Mouse (Mus musculus) heart, embryonic 13.5 days (tissue): ENCODE measurements around the gene Rrp7a. TPM values are rescaled to one million over a fixed set of nuclear protein-coding genes. Genes with fewer than 3 reads are reported as not detected.
"Not testable (repeated sequence)": the region's sequence is repeated elsewhere in the genome, so short reads cannot be mapped to it uniquely, and the experiment has no call there.

Source experiments
- ATAC-seq: fragments of 200-750 bp; cut with Nextera tagmentation; 2 replicates; pipeline ENCODE4 v1.8.0; 2017; ENCODE audit warnings: moderate TSS enrichment; ENCODE audit not compliant: insufficient number of reproducible peaks, low FRiP score, low TSS enrichment; ENCODE audit errors: extremely low read depth
- H3K27ac ChIP-seq: fragments of 300-500 bp; sonication (generic); replicated peaks from 2 replicates; pipeline ENCODE4 v1.5.1; 2015; ENCODE audit warnings: moderate library complexity, mild to moderate bottlenecking, inconsistent platforms
- H3K27me3 ChIP-seq: fragments of 300-500 bp; sonication (generic); replicated peaks from 2 replicates; pipeline ENCODE4 v1.6.1; 2015; ENCODE audit warnings: mild to moderate bottlenecking, inconsistent platforms
- H3K36me3 ChIP-seq: fragments of 300-500 bp; sonication (generic); 2 replicates; pipeline ENCODE4 v1.6.1; 2015; ENCODE audit warnings: mild to moderate bottlenecking, inconsistent platforms
- H3K4me1 ChIP-seq: fragments of 300-500 bp; sonication (generic); 2 replicates; pipeline ENCODE4 v1.6.1; 2015; ENCODE audit warnings: inconsistent platforms
- H3K4me2 ChIP-seq: fragments of 300-500 bp; sonication (generic); 2 replicates; pipeline ENCODE4 v1.6.1; 2015; ENCODE audit warnings: inconsistent platforms, mild to moderate bottlenecking, moderate library complexity
- H3K4me3 ChIP-seq: fragments of 300-500 bp; sonication (generic); 2 replicates; pipeline ENCODE4 v1.5.1; 2015; ENCODE audit warnings: moderate library complexity, mild to moderate bottlenecking, inconsistent platforms
- H3K9ac ChIP-seq: fragments of 300-500 bp; sonication (generic); 2 replicates; pipeline ENCODE4 v1.6.1; 2015; ENCODE audit warnings: inconsistent platforms, mild to moderate bottlenecking, moderate library complexity
- H3K9me3 ChIP-seq: fragments of 300-500 bp; sonication (generic); 2 replicates; pipeline ENCODE4 v1.6.1; 2016; ENCODE audit warnings: inconsistent platforms
- WGBS: fragments of 180-500 bp; shearing (Covaris S2); methylation state at CpG from one replicate; pipeline ENCODE4 v1.1.7; 2015; ENCODE audit warnings: mixed read lengths; 5-methylcytosine and 5-hydroxymethylcytosine counted together
- polyA plus RNA-seq: library from polyadenylated mRNA; unstranded; fragments of >200 nt; fragmentation: Nextera tagmentation; extraction: Ambion mirVana; gene quantifications from 2 replicates; pipeline ENCODE4 v1.2.1, GENCODE M21; 2015

Gene Rrp7a
- polyA plus RNA-seq, 1 experiment from 2014 or later: 41.1 TPM

- no peak overlapping the region for H3K27ac ChIP-seq
- no peak overlapping the region for H3K9ac ChIP-seq
- no peak overlapping the region for H3K4me3 ChIP-seq
- 91% methylated on average over 7 of the region's 7 CpGs for WGBS
- H3K36me3 ChIP-seq: peaks cover 97% of the 10 kb centered on the region
- no peak overlapping the region for H3K4me2 ChIP-seq
- no peak for ATAC-seq
- H3K4me1 ChIP-seq: no peaks in the 10 kb centered on the region
- no peaks in the 10 kb centered on the region for H3K27me3 ChIP-seq
- H3K9me3 ChIP-seq: no peaks in the 10 kb centered on the region
These were observed 7.1 kb upstream of the Rrp7a start for GRCm38 (mm10) chr15:83129530-83130231.

GRCm38 (mm10) chr15:83127037-83127436 is 4.4 kb upstream of the Rrp7a start:
- not testable (repeated sequence) for H3K27ac ChIP-seq, ATAC-seq, H3K27me3 ChIP-seq, H3K4me2 ChIP-seq, H3K4me3 ChIP-seq, H3K9ac ChIP-seq, H3K4me1 ChIP-seq, H3K9me3 ChIP-seq
- 84% methylated on average over 3 of the region's 3 CpGs for WGBS
- peaks cover 74% of the 10 kb centered on the region for H3K36me3 ChIP-seq

GRCm38 (mm10) chr15:83126582-83126981 is 4.0 kb upstream of the Rrp7a start:
- peaks cover 69% of the 10 kb centered on the region for H3K36me3 ChIP-seq
- H3K4me1 ChIP-seq: peaks cover 6% of the 10 kb centered on the region
- no peak for ATAC-seq
- no peaks in the 10 kb centered on the region for H3K9me3 ChIP-seq
- H3K27ac ChIP-seq: no peak overlapping the region
- no peak overlapping the region for H3K9ac ChIP-seq
- no peak overlapping the region for H3K4me3 ChIP-seq
- no peak overlapping the region for H3K4me2 ChIP-seq
- H3K27me3 ChIP-seq: no peaks in the 10 kb centered on the region
- WGBS: 88% methylated on average over 9 of the region's 9 CpGs

- Histone ChIP-seq H3K9ac (no peak overlapping the region), H3K9me3 (no peaks in the 10 kb centered on the region), H3K27ac (no peak overlapping the region), H3K4me1 (peaks cover 12% of the 10 kb centered on the region), H3K27me3 (no peaks in the 10 kb centered on the region), H3K36me3 (peaks cover 61% of the 10 kb centered on the region), H3K4me2 (no peak overlapping the region), H3K4me3 (no peak overlapping the region)
- no peak for ATAC-seq
- 59% methylated on average over 5 of the region's 5 CpGs for WGBS
These were observed 2.0 kb upstream of the Rrp7a start for GRCm38 (mm10) chr15:83124625-83125024.

GRCm38 (mm10) chr15:83121709-83122565 is 664 bp downstream of the Rrp7a start:
- peak overlapping the region; percentile 80 for H3K4me2 ChIP-seq
- H3K27ac ChIP-seq: peak overlapping the region; percentile 68
- peaks cover 15% of the 10 kb centered on the region for H3K4me1 ChIP-seq
- peaks cover 59% of the 10 kb centered on the region for H3K36me3 ChIP-seq
- peak; percentile 22; the same call in 1 of the 2 replicates for ATAC-seq
- peak overlapping the region; percentile 84 for H3K9ac ChIP-seq
- H3K27me3 ChIP-seq: no peaks in the 10 kb centered on the region
- 3% methylated on average over 43 of the region's 43 CpGs for WGBS
- H3K9me3 ChIP-seq: no peaks in the 10 kb centered on the region
- peak overlapping the region; percentile 75 for H3K4me3 ChIP-seq

- Histone ChIP-seq H3K4me2 (no peak overlapping the region), H3K36me3 (peaks cover 69% of the 10 kb centered on the region)
- ATAC-seq: no peak
These were observed 4.2 kb downstream of the Rrp7a start for GRCm38 (mm10) chr15:83118360-83118759.

GRCm38 (mm10) chr15:83115071-83115470 is 7.5 kb downstream of the Rrp7a start:
- Histone ChIP-seq H3K9me3 (no peaks in the 10 kb centered on the region), H3K4me3 (no peak overlapping the region), H3K4me1 (peaks cover 23% of the 10 kb centered on the region), H3K4me2 (no peak overlapping the region), H3K27me3 (no peaks in the 10 kb centered on the region), H3K9ac (no peak overlapping the region), H3K36me3 (peaks cover 62% of the 10 kb centered on the region), H3K27ac (no peak overlapping the region)
- ATAC-seq: no peak
- 79% methylated on average over 6 of the region's 6 CpGs for WGBS

More at GRCm38 (mm10) chr15:83118360-83118759, 4.2 kb downstream of the Rrp7a start:
- Histone ChIP-seq H3K4me1 (peaks cover 26% of the 10 kb centered on the region), H3K4me3 (no peak overlapping the region), H3K9ac (no peak overlapping the region), H3K27ac (no peak overlapping the region), H3K27me3 (no peaks in the 10 kb centered on the region), H3K9me3 (no peaks in the 10 kb centered on the region)
- 47% methylated on average over 7 of the region's 7 CpGs for WGBS

GRCm38 (mm10) chr15:83114106-83114505 is 8.5 kb downstream of the Rrp7a start:
- Histone ChIP-seq H3K27ac (no peak overlapping the region), H3K9ac (no peak overlapping the region), H3K4me2 (no peak overlapping the region), H3K4me1 (peaks cover 23% of the 10 kb centered on the region), H3K27me3 (no peaks in the 10 kb centered on the region), H3K4me3 (no peak overlapping the region), H3K9me3 (no peaks in the 10 kb centered on the region), H3K36me3 (peaks cover 57% of the 10 kb centered on the region)
- ATAC-seq: no peak
- 85% methylated on average over 9 of the region's 9 CpGs for WGBS

GRCm38 (mm10) chr15:83112898-83113297 is 9.7 kb downstream of the Rrp7a start:
- Histone ChIP-seq H3K36me3 (peaks cover 48% of the 10 kb centered on the region), H3K4me2 (peak overlapping the region; percentile 24; the same call in 1 of the 2 replicates), H3K4me1 (peaks cover 20% of the 10 kb centered on the region), H3K27me3 (no peaks in the 10 kb centered on the region), H3K9me3 (no peaks in the 10 kb centered on the region), H3K27ac (no peak overlapping the region), H3K4me3 (no peak overlapping the region), H3K9ac (peak overlapping the region; percentile 67)
- no peak for ATAC-seq
- 17% methylated on average over 8 of the region's 11 CpGs for WGBS

- Histone ChIP-seq H3K4me1 (peaks cover 20% of the 10 kb centered on the region), H3K4me3 (no peak overlapping the region), H3K36me3 (peaks cover 45% of the 10 kb centered on the region), H3K9me3 (no peaks in the 10 kb centered on the region), H3K27me3 (no peaks in the 10 kb centered on the region), H3K4me2 (no peak overlapping the region), H3K27ac (no peak overlapping the region), H3K9ac (0 out of 2 replicates have a peak overlapping the region, but pooled peaks have one; percentile 5)
- WGBS: 74% methylated on average over 7 of the region's 7 CpGs
- no peak for ATAC-seq
These were observed 10.7 kb downstream of the Rrp7a start for GRCm38 (mm10) chr15:83111874-83112273.

- no peak overlapping the region for H3K4me3 ChIP-seq
- H3K9ac ChIP-seq: no peak overlapping the region
- H3K27me3 ChIP-seq: no peaks in the 10 kb centered on the region
- no peak overlapping the region for H3K27ac ChIP-seq
- peaks cover 41% of the 10 kb centered on the region for H3K36me3 ChIP-seq
- WGBS: 52% methylated on average over 6 of the region's 6 CpGs
- H3K9me3 ChIP-seq: no peaks in the 10 kb centered on the region
- H3K4me1 ChIP-seq: peaks cover 20% of the 10 kb centered on the region
- no peak for ATAC-seq
- no peak overlapping the region for H3K4me2 ChIP-seq
These were observed 11.3 kb downstream of the Rrp7a start for GRCm38 (mm10) chr15:83111290-83111689.
